Mouse (Mus musculus) hindbrain, embryonic 11.5 days (tissue): ENCODE data around the gene Adnp. TPM values are rescaled to one million over a fixed set of nuclear protein-coding genes. Genes with fewer than 3 reads are reported as not detected.
"Not testable (repeated sequence)": the region's sequence is repeated elsewhere in the genome, so short reads cannot be mapped to it uniquely, and the experiment has no call there.

Experiments
- ATAC-seq: fragments of 200-750 bp; cut with Nextera tagmentation; 2 replicates; pipeline ENCODE4 v1.8.0; 2017; ENCODE audit warnings: mild to moderate bottlenecking, moderate TSS enrichment, moderate library complexity; ENCODE audit not compliant: low FRiP score
- DNase-seq: peaks from one replicate; pipeline ENCODE4 v3.0.0-alpha.2; 2015; ENCODE audit warnings: low spot score
- H3K27ac ChIP-seq: fragments of 300-500 bp; sonication (generic); 2 replicates; pipeline ENCODE4 v1.5.1; 2014; ENCODE audit warnings: mild to moderate bottlenecking, low read depth, low read length
- H3K27me3 ChIP-seq: fragments of 300-500 bp; sonication (generic); 2 replicates; pipeline ENCODE4 v1.6.1; 2014; ENCODE audit warnings: mild to moderate bottlenecking, low read length, moderate library complexity, mixed read lengths; ENCODE audit not compliant: control insufficient read depth, insufficient read depth
- H3K36me3 ChIP-seq: fragments of 300-500 bp; sonication (generic); 2 replicates; pipeline ENCODE4 v1.6.1; 2014; ENCODE audit warnings: mild to moderate bottlenecking, low read length, moderate library complexity, mixed read lengths; ENCODE audit not compliant: control insufficient read depth, insufficient read depth
- H3K4me1 ChIP-seq: fragments of 300-500 bp; sonication (generic); replicated peaks from 2 replicates; pipeline ENCODE4 v1.6.1; 2014; ENCODE audit warnings: low read length, mixed read lengths; ENCODE audit not compliant: control insufficient read depth, insufficient read depth
- H3K4me2 ChIP-seq: fragments of 300-500 bp; sonication (generic); replicated peaks from 2 replicates; pipeline ENCODE4 v1.6.1; 2014; ENCODE audit warnings: mild to moderate bottlenecking, low read depth, low read length
- H3K4me3 ChIP-seq: fragments of 300-500 bp; sonication (generic); 2 replicates; pipeline ENCODE4 v1.5.1; 2014; ENCODE audit warnings: low read depth, low read length
- H3K9ac ChIP-seq: fragments of 300-500 bp; sonication (generic); 2 replicates; pipeline ENCODE4 v1.6.1; 2014; ENCODE audit warnings: low read depth, low read length
- H3K9me3 ChIP-seq: fragments of 300-500 bp; sonication (generic); 2 replicates; pipeline ENCODE4 v1.6.1; 2016; ENCODE audit warnings: low read length; ENCODE audit not compliant: control insufficient read depth
- WGBS: fragments of 180-500 bp; shearing (Covaris S2); extraction: QIAGEN DNeasy Blood & Tissue Kit; methylation state at CpG from one replicate; pipeline ENCODE4 v1.1.7; 2014; 5-methylcytosine and 5-hydroxymethylcytosine counted together
- polyA plus RNA-seq: library from polyadenylated mRNA; unstranded; fragments of >200 nt; fragmentation: Nextera tagmentation; extraction: Ambion mirVana; gene quantifications from 2 replicates; pipeline ENCODE4 v1.2.1, GENCODE M21; 2014

Adnp gene
- polyA plus RNA-seq, 1 experiment from 2014 or later, result 2.8 TPM

- H3K4me3 ChIP-seq, result no peak overlapping the region
- no peak overlapping the region for H3K4me2 ChIP-seq
- no peak overlapping the region for H3K27ac ChIP-seq
- WGBS, result 48% methylated on average over 3 of the region's 3 CpGs
- H3K9me3 ChIP-seq, result no peaks in the 10 kb centered on the region
- no peak for DNase-seq
- ATAC-seq, result no peak
- H3K9ac ChIP-seq, result no peak overlapping the region
- H3K4me1 ChIP-seq, result 0 out of 2 replicates have a peak, but pooled peaks cover 5% of the 10 kb centered on the region
- no peaks in the 10 kb centered on the region for H3K27me3 ChIP-seq
- H3K36me3 ChIP-seq, result no peaks in the 10 kb centered on the region
Observed at GRCm38 (mm10) chr2:168167781-168168180, 39.1 kb downstream of the Adnp start.

GRCm38 (mm10) chr2:168166750-168167460 lies 40.0 kb downstream of the Adnp start:
- no peak overlapping the region for H3K4me2 ChIP-seq
- ATAC-seq (no peak), DNase-seq (no peak)
- no peaks in the 10 kb centered on the region for H3K9me3 ChIP-seq
- H3K4me3 ChIP-seq, result no peak overlapping the region
- H3K27me3 ChIP-seq, result no peaks in the 10 kb centered on the region; the same call in 1 of the 2 replicates
- no peak overlapping the region for H3K9ac ChIP-seq
- H3K27ac ChIP-seq, result no peak overlapping the region
- 54% methylated on average over 21 of the region's 21 CpGs for WGBS
- no peaks in the 10 kb centered on the region for H3K36me3 ChIP-seq
- 0 out of 2 replicates have a peak, but pooled peaks cover 5% of the 10 kb centered on the region for H3K4me1 ChIP-seq

- H3K4me1 ChIP-seq, result peaks cover 7% of the 10 kb centered on the region
- peak overlapping the region; percentile 16 for H3K4me3 ChIP-seq
- peak overlapping the region; percentile 40 for H3K9ac ChIP-seq
- WGBS, result 10% methylated on average over 14 of the region's 14 CpGs
- DNase-seq (peak; percentile 33), ATAC-seq (no peak)
- peaks cover 3% of the 10 kb centered on the region for H3K27me3 ChIP-seq
- H3K4me2 ChIP-seq, result peak overlapping the region; percentile 36
- no peaks in the 10 kb centered on the region for H3K9me3 ChIP-seq
- H3K27ac ChIP-seq, result no peak overlapping the region
- H3K36me3 ChIP-seq, result no peaks in the 10 kb centered on the region
Observed at GRCm38 (mm10) chr2:168161978-168162377, 44.9 kb downstream of the Adnp start.

GRCm38 (mm10) chr2:168161514-168161971 lies 45.4 kb downstream of the Adnp start:
- Histone ChIP-seq H3K4me3 (peak overlapping the region; percentile 16), H3K27me3 (peaks cover 3% of the 10 kb centered on the region), H3K9ac (peak overlapping the region; percentile 40), H3K4me2 (peak overlapping the region; percentile 36), H3K27ac (no peak overlapping the region), H3K4me1 (peaks cover 7% of the 10 kb centered on the region), H3K9me3 (no peaks in the 10 kb centered on the region), H3K36me3 (no peaks in the 10 kb centered on the region)
- 6% methylated on average over 10 of the region's 11 CpGs for WGBS
- DNase-seq (peak; percentile 48), ATAC-seq (peak; percentile 56)

- no peak overlapping the region for H3K4me2 ChIP-seq
- 80% methylated on average over 9 of the region's 9 CpGs for WGBS
- H3K9me3 ChIP-seq, result no peaks in the 10 kb centered on the region
- ATAC-seq (no peak), DNase-seq (no peak)
- H3K27me3 ChIP-seq, result peaks cover 3% of the 10 kb centered on the region
- H3K4me1 ChIP-seq, result peaks cover 7% of the 10 kb centered on the region
- H3K27ac ChIP-seq, result no peak overlapping the region
- H3K9ac ChIP-seq, result no peak overlapping the region
- H3K36me3 ChIP-seq, result no peaks in the 10 kb centered on the region
- H3K4me3 ChIP-seq, result no peak overlapping the region
Observed at GRCm38 (mm10) chr2:168160370-168160930, 46.5 kb downstream of the Adnp start.

- peaks cover 10% of the 10 kb centered on the region for H3K4me1 ChIP-seq
- H3K4me3 ChIP-seq, result no peak overlapping the region
- no peaks in the 10 kb centered on the region for H3K9me3 ChIP-seq
- H3K9ac ChIP-seq, result 0 out of 2 replicates have a peak overlapping the region, but pooled peaks have one; percentile 12
- peak overlapping the region; percentile 39 for H3K4me2 ChIP-seq
- no peak for ATAC-seq
- 5% methylated on average over 25 of the region's 25 CpGs for WGBS
- H3K27me3 ChIP-seq, result peaks cover 3% of the 10 kb centered on the region
- no peaks in the 10 kb centered on the region for H3K36me3 ChIP-seq
- peak; percentile 56 for DNase-seq
- H3K27ac ChIP-seq, result no peak overlapping the region
Observed at GRCm38 (mm10) chr2:168158911-168159711, 47.8 kb downstream of the Adnp start.

GRCm38 (mm10) chr2:168157974-168158373 lies 48.9 kb downstream of the Adnp start:
- not testable (repeated sequence) for H3K27me3 ChIP-seq
- H3K4me1 ChIP-seq, result peaks cover 12% of the 10 kb centered on the region
- 64% methylated on average over 9 of the region's 11 CpGs for WGBS

GRCm38 (mm10) chr2:168156361-168156760 lies 50.6 kb downstream of the Adnp start:
- Histone ChIP-seq H3K27me3 (peaks cover 3% of the 10 kb centered on the region; the same call in 1 of the 2 replicates), H3K4me2 (no peak overlapping the region), H3K4me3 (no peak overlapping the region), H3K27ac (no peak overlapping the region), H3K9me3 (no peaks in the 10 kb centered on the region), H3K4me1 (peaks cover 7% of the 10 kb centered on the region), H3K9ac (no peak overlapping the region), H3K36me3 (no peaks in the 10 kb centered on the region)
- no peak for DNase-seq
- ATAC-seq, result no peak
- WGBS, result 37% methylated on average over 14 of the region's 14 CpGs

More at GRCm38 (mm10) chr2:168157974-168158373, 48.9 kb downstream of the Adnp start:
- H3K9ac ChIP-seq, DNase-seq, ATAC-seq, H3K27ac ChIP-seq, H3K4me2 ChIP-seq, H3K4me3 ChIP-seq, H3K36me3 ChIP-seq, H3K9me3 ChIP-seq: not testable (repeated sequence)
